Mouse (Mus musculus) liver, embryonic 14.5 days (tissue): ENCODE data around the gene Tmem131l.

Experiments
- CTCF ChIP-seq: IDR thresholded peaks from 2 replicates; pipeline ENCODE4 v1.5.1; 2016; ENCODE audit warnings: antibody characterized with exemption, low read depth, control low read depth
- EP300 ChIP-seq: IDR thresholded peaks from 2 replicates; pipeline ENCODE4 v1.6.1; 2016; ENCODE audit warnings: antibody characterized with exemption, low read depth

GRCm38 (mm10) chr3:83938871-83939270 is 101.1 kb downstream of the Tmem131l start:
- no peak for TF ChIP-seq CTCF
- no peak for TF ChIP-seq EP300
